28 mouse cellular contexts compared by ENCODE assay signal in genomic region chr15:6385241-6385640, GRCm38 (mm10). TPM values are rescaled to one million over a fixed set of nuclear protein-coding genes. Genes with fewer than 3 reads are reported as not detected.
DNase-seq lines count a peak whose midpoint lies in the region; ATAC-seq and TF ChIP-seq lines count a peak whose summit lies in the region.
"Had no signal": no experiment of that assay in that cellular context is flagged by ENCODE, and none has a peak within 500 bp of the region (broad histone marks: within the 10 kb centered on the region; RNA-seq: fewer than 3 reads in every experiment).

No protein-coding gene starts in this region.

- H3K4me3 ChIP-seq in hindbrain, embryonic 10.5 days = no peak overlapping the region
- no peak overlapping the region for H3K4me3 ChIP-seq in hindbrain, embryonic 13.5 days
- H3K4me3 ChIP-seq in bone marrow macrophage, adult 2 months (ENCODE audit: insufficient read depth, low read length) = no peak overlapping the region
- no peak overlapping the region for H3K4me3 ChIP-seq in embryonic facial prominence, embryonic 13.5 days
- H3K4me3 ChIP-seq: stomach, embryonic 15.5 days had no signal

- TF ChIP-seq POLR2A in bone marrow macrophage, adult 2 months (IDR thresholded peaks at IDR 0.05; ENCODE audit: borderline replicate concordance, low read depth, low read length) = no peak

- H3K36me3 ChIP-seq in hindbrain, embryonic 10.5 days = no peaks in the 10 kb centered on the region
- no peaks in the 10 kb centered on the region for H3K36me3 ChIP-seq in hindbrain, embryonic 13.5 days
- H3K36me3 ChIP-seq in embryonic facial prominence, embryonic 13.5 days = no peaks in the 10 kb centered on the region
- H3K36me3 ChIP-seq: G1E; kidney, embryonic 15.5 days; liver, embryonic 12.5 days; stomach, embryonic 15.5 days had no signal

- no peak for DNase-seq in hindbrain, embryonic 10.5 days (ENCODE audit: low spot score)
- DNase-seq in embryo, embryonic 10.5 days (ENCODE audit: low spot score) = peak; percentile 26
- no peak for DNase-seq in cerebellum, postnatal 4 days (ENCODE audit: low spot score in 2 of 2)
- no peak for DNase-seq in right cerebral cortex, postnatal 25 days
- DNase-seq in B cell, adult 2 months = no peak
- DNase-seq: adrenal gland, postnatal 10 days; cerebellum, adult 8-10 months; forebrain, postnatal 0 days; gastrocnemius, postnatal 25 days; left cerebral cortex, postnatal 4 days; lung, adult 18-20 months; lung, postnatal 10 days; thymus, postnatal 36 days had no signal

- H3K4me1 ChIP-seq in hindbrain, embryonic 10.5 days (replicated peaks) = peaks cover 21% of the 10 kb centered on the region
- H3K4me1 ChIP-seq in hindbrain, embryonic 13.5 days (replicated peaks) = peaks cover 5% of the 10 kb centered on the region
- H3K4me1 ChIP-seq in bone marrow macrophage, adult 2 months (ENCODE audit: control insufficient read depth, insufficient read depth, low read length) = peaks cover 20% of the 10 kb centered on the region
- peaks cover 37% of the 10 kb centered on the region for H3K4me1 ChIP-seq in embryonic facial prominence, embryonic 13.5 days
- H3K4me1 ChIP-seq: liver, embryonic 12.5 days had no signal

- no peak overlapping the region for H3K4me2 ChIP-seq in hindbrain, embryonic 13.5 days
- no peak overlapping the region for H3K4me2 ChIP-seq in embryonic facial prominence, embryonic 13.5 days

- no peak for ATAC-seq in hindbrain, embryonic 13.5 days (ENCODE audit: low FRiP score)
- no peak for ATAC-seq in embryonic facial prominence, embryonic 13.5 days (ENCODE audit: insufficient number of reproducible peaks, insufficient read depth, low FRiP score, low TSS enrichment, low read depth)
- ATAC-seq: forebrain, postnatal 0 days; hindbrain, postnatal 0 days; intestine, embryonic 16.5 days; liver, embryonic 12.5 days had no signal

- no peak for TF ChIP-seq CTCF in bone marrow macrophage, adult 2 months (IDR thresholded peaks at IDR 0.05; ENCODE audit: low read depth, low read length)

- WGBS in hindbrain, embryonic 10.5 days = 33% methylated on average over 1 of the region's 1 CpGs
- 24% methylated on average over 1 of the region's 1 CpGs for WGBS in hindbrain, embryonic 13.5 days
- WGBS in embryonic facial prominence, embryonic 13.5 days = 36% methylated on average over 1 of the region's 1 CpGs

- H3K9me3 ChIP-seq in hindbrain, embryonic 10.5 days = no peaks in the 10 kb centered on the region
- H3K9me3 ChIP-seq in hindbrain, embryonic 13.5 days = no peaks in the 10 kb centered on the region
- no peaks in the 10 kb centered on the region for H3K9me3 ChIP-seq in embryonic facial prominence, embryonic 13.5 days
- H3K9me3 ChIP-seq: G1E; kidney, embryonic 15.5 days; liver, embryonic 12.5 days; stomach, embryonic 15.5 days had no signal

- no peaks in the 10 kb centered on the region; the same call in 1 of the 2 replicates for H3K27me3 ChIP-seq in hindbrain, embryonic 10.5 days (ENCODE audit: insufficient read depth, poor library complexity, severe bottlenecking)
- H3K27me3 ChIP-seq in hindbrain, embryonic 13.5 days = peaks cover 5% of the 10 kb centered on the region
- no peaks in the 10 kb centered on the region for H3K27me3 ChIP-seq in embryonic facial prominence, embryonic 13.5 days
- H3K27me3 ChIP-seq: CH12.LX; kidney, embryonic 15.5 days; stomach, embryonic 15.5 days had no signal

- H3K27ac ChIP-seq in hindbrain, embryonic 10.5 days = 0 out of 2 replicates have a peak overlapping the region, but pooled peaks have one; percentile 16
- no peak overlapping the region for H3K27ac ChIP-seq in hindbrain, embryonic 13.5 days
- H3K27ac ChIP-seq in bone marrow macrophage, adult 2 months (ENCODE audit: insufficient read depth, low read depth, low read length) = peak overlapping the region; percentile 34
- peak overlapping the region; percentile 18; the same call in 1 of the 2 replicates for H3K27ac ChIP-seq in embryonic facial prominence, embryonic 13.5 days
- H3K27ac ChIP-seq: hindbrain, postnatal 0 days; liver, embryonic 12.5 days; stomach, embryonic 15.5 days had no signal

- no peak overlapping the region for H3K9ac ChIP-seq in hindbrain, embryonic 13.5 days
- H3K9ac ChIP-seq in embryonic facial prominence, embryonic 13.5 days = no peak overlapping the region
- H3K9ac ChIP-seq: forebrain, postnatal 0 days; kidney, embryonic 15.5 days; liver, embryonic 12.5 days; stomach, embryonic 15.5 days had no signal

RNA-seq across cellular contexts. Expression of gene C9, which starts 59.9 kb away (rescaled TPM):
- not detected in 2 replicates for polyA plus RNA-seq in hindbrain, embryonic 10.5 days (2016; fragmentation: Nextera tagmentation; extraction: Ambion mirVana)
- polyA plus RNA-seq in hindbrain, embryonic 13.5 days (2015; fragmentation: Nextera tagmentation; extraction: Ambion mirVana) = not detected in 2 replicates
- polyA plus RNA-seq in bone marrow macrophage, adult 2 months (2012; ENCODE audit: insufficient read depth, insufficient read length, missing spikeins) = not detected in 2 replicates
- not detected in 2 replicates for polyA plus RNA-seq in embryonic facial prominence, embryonic 13.5 days (2015; fragmentation: Nextera tagmentation; extraction: Ambion mirVana)
- polyA plus RNA-seq: forebrain, embryonic 11.5 days; forebrain, postnatal 0 days; G1E; heart, embryonic 16.5 days; hindbrain, postnatal 0 days; large intestine, adult 2 months; midbrain, embryonic 11.5 days; spleen, adult 2 months had no signal
